Mouse (Mus musculus): Measurements from ENCODE around the gene Plcg1.

- TF ChIP-seq HCFC1 (IDR thresholded peaks at IDR 0.05; ENCODE audit: borderline replicate concordance, insufficient read depth, low read length) (no peak), CHD2 (IDR thresholded peaks at IDR 0.05; ENCODE audit: low read depth, low read length) (no peak), ZC3H11A (IDR thresholded peaks at IDR 0.05; ENCODE audit: borderline replicate concordance, low read depth, low read length) (no peak), MAFK (IDR thresholded peaks at IDR 0.05; ENCODE audit: insufficient read depth, low read depth, low read length) (no peak)
Measured at GRCm38 (mm10) chr2:160732420-160732995, 1.4 kb downstream of the Plcg1 start.

Data from ES-E14 (cell line).